Mouse (Mus musculus) retina, adult 2 months (tissue): ENCODE measurements around the gene Far1.
A peak's percentile ranks its signal among the peaks of the same experiment; 100 is the strongest.

ENCODE experiments used
- DNase-seq: peaks from one replicate; pipeline ENCODE4 v3.0.0-alpha.2; 2012; ENCODE audit warnings: low read depth, low spot score

Gene Far1

DNA sequence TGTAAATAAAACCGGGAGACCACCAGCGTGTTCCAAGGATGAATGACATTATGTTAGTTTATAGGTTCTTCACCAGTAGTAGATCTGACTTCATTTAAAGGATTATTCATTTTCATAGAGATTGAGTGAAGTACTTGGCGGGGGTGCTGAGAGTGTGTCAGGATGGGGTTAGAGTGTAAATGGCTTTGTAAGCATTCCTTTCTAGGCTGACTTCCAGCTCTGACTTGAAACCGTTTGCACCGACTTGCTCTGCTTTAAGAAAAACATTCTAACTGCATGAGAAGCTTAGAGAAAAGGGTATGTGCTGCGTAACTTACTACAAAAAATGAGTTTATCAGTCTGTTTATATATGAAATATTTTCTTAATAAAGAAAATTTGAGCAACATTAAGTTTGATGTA is 57.5 kb downstream of the Far1 start:
- no peak for DNase-seq

GRCm38 (mm10) chr7:113572741-113573140 is 59.1 kb downstream of the Far1 start:
- no peak for DNase-seq

GRCm38 (mm10) chr7:113582111-113582510 is 68.5 kb downstream of the Far1 start:
- no peak for DNase-seq

DNA sequence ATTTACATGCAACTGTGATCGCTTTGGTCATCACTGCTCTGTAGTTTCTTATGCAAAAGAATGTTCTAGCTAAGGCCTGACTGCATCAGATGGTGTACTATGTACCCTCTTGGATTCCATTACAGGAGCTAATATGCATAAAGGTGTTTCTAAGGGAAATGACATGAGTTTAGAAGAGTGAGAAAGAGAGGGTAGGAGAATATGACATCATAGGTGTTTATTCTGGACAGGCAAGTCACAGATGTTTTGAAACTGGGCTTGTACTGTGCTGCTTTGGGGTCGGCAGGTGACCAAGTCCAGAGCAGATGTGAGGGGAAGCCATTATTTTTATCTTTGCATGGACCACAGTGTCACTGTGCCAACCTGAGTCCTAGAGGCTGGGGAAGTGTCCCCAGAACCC is 75.6 kb downstream of the Far1 start:
- DNase-seq: no peak

DNA sequence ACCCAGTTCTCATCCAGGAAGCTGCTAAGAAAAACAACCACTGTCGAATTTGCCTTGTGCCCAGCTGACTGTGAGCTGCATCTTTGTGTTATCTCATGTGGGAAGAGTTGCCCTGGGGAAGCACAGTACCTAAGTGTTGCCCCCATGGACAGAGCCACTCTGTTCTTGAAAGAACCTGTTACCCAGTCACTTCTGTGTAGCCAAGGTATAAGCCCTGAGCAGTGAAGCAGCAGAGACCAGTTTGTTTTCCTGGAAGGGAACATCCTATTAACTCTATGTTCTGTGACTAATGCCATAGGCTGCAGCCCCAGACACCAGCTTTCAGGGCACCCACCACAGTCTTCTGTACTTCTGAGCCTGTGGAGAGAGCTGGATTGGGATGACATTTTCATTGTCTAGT is 76.7 kb downstream of the Far1 start:
- DNase-seq: no peak

DNA sequence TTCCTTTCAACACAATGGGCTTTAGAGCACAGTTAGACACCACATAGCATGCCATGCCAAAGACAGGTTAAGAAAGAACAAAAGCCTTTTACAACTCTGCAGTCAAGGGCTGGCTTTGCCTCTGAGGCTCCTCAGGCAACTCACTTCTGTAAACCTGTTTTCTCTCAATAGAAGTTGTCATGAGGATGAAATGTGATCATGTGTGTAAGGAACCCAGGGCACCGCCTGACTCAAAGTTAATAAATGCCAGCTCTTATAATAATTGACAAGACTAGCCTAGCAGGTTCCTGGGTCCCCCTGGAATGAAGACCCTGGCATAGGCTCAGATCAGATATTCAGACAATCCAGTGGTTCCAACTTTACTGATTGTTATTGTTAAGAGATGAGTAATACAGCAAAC is 77.5 kb downstream of the Far1 start:
- DNase-seq: no peak

GRCm38 (mm10) chr7:113591557-113592354 is 78.1 kb downstream of the Far1 start:
- no peak for DNase-seq

GRCm38 (mm10) chr7:113592696-113593095 is 79.1 kb downstream of the Far1 start:
- no peak for DNase-seq

GRCm38 (mm10) chr7:113594363-113594762 is 80.7 kb downstream of the Far1 start:
- DNase-seq: peak; percentile 50

DNA sequence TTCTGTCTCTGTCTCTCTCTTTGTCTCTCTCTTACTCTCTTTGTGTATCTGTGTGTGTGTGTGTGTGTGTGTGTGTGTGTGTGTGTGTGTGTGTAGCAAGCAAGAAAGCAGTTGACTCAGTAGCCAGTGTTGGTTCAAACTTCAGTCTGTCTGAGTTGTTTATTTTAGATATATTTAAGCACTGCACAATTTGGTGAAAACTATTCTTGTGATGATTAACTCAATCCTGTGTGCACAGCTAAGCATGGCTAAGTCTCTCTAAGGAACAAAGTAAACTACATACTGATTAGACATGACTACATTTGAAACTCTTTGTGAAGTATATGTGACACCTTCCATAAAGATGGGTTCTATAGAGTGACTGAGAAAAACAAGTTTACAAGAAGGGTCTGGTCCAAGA is 83.6 kb downstream of the Far1 start:
- DNase-seq: no peak

DNA sequence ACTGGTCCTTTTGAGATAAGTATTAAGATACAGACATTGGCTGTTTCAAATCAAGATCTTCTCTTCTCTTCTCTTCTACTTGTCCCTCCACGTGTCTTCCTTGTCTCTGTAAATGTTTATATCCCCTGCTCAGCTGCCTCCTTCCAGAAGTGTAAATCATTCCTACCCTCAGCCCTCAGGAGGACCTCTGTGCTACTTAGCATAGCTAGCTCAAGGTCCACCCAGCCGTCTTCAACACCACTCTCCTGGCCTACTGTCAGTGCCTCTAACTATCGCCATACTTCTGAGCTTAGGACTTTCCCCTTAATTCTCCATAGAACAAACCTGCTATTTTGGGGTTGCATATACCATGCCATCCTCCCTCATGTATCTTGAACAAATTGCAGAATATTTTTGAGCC is 88.2 kb downstream of the Far1 start:
- no peak for DNase-seq

- DNase-seq: no peak
Measured at GRCm38 (mm10) chr7:113607928-113608327, 94.3 kb downstream of the Far1 start.

DNA sequence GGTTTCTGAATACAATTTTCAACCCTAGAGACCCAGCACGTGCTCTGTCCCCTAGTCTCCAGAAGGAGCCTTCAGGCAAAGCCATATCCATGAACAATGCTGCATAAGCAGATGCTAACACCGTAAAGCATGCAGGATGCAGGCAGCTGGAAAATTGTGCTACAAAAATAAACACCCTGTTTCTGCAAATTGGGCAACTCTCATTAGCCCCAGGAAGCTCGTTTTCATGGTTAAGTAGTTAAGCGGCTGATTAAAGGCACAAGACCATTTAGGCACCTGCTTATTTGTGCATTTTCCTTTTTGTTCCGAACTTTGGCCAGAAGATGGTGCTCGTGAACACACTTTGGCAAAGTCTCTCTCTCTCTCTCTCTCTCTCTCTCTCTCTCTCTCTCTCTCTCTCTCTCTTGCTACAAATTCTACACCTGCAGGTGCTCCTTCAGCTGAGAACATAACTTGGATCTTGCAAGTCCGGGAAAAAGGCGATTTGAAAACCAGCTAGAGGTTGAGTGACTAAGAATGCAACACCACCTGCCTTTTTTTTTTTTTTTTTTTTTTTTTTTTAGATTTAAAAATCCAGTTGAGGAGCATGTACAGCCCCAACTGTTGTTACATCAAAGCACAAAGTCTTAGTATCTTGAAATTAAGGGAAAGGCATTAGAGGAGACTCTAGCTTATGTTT is 95.5 kb downstream of the Far1 start:
- DNase-seq: peak; percentile 52

DNA sequence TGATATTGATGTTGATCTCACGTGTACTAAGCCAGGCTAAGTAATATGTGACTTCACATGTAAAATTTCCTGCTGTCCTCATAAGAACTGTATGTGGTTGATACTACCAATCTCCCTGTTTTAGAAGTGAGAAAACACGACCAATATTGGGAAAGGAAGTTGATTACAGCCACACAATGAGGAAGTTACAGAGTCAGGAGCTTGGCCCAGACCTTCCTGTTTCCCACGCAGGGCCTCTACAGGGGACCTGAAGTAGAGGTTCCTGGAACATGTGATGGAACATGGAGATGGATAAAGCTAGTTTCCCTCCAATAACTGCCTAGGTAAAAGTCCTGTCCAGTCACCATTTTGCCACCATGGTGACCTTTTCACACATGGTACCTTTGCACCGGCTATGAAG is 99.0 kb downstream of the Far1 start:
- no peak for DNase-seq

DNA sequence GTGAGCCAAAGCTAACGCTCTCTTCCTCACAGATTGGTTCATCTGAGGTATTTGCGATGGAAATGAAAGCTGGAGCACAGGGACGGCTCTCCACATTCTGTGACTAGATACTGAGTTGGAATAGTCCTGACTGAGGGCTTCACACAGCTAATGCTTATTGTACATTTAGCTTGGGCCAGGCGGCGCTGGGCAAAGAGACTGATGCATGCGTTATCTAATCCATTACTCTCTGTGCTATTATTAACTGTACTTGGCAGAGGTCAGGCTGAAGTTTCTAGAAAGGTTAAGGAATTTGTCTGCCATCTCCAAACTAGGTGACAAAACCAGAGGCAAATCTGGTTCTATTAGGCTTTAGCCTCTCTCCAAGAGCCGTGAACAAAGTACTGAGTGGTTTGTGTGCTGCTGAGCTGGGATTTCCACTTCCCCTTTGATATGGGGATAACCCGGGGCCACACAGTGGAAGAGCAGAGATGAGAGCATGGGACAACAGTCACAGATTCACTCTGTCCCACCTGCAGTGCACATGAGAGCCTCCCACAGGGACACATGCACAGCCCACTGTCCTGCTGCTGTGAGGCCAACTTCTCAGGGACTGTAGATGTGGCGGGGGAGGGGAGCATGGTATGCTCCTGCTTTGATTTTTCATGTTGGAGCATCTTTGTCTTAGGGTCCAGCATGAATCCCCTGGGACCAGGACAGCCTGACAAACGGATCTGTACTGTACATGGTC is 100.7 kb downstream of the Far1 start:
- DNase-seq: no peak

DNA sequence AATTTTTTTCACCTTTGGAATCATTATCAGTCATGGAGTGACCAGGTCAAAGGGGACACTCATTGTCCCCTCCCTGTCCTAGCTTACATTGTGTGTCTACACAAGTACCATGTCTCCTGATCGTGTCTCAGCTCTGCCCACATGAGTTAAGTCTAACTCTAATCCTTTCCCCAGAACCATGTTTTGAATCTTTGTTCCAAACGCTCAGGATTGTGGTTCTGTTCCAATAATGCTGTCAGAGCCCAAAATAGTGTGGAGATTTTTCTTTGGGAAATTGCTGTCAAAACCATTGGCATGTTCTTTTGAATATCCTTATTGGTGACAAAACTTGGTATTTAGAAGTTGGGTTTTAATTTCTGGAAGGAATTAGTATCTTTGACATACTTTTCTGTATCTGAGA is 105.5 kb downstream of the Far1 start:
- no peak for DNase-seq

GRCm38 (mm10) chr7:113619768-113620167 is 106.1 kb downstream of the Far1 start:
- DNase-seq: no peak
